Mouse (Mus musculus) 3134 (cell line): ENCODE measurements at regions not wholly inside any gene's neighbourhood (a gene's known extent, or its start where the extent isn't known, plus 50 kb on each side); places are given as distances from the start of the nearest gene placed in this dataset.

Experiments
- DNase-seq: peaks from one replicate; pipeline ENCODE4 v3.0.0-alpha.2; 2011; ENCODE audit warnings: low spot score; ENCODE audit not compliant: insufficient read length; ENCODE audit errors: extremely low read depth

DNA sequence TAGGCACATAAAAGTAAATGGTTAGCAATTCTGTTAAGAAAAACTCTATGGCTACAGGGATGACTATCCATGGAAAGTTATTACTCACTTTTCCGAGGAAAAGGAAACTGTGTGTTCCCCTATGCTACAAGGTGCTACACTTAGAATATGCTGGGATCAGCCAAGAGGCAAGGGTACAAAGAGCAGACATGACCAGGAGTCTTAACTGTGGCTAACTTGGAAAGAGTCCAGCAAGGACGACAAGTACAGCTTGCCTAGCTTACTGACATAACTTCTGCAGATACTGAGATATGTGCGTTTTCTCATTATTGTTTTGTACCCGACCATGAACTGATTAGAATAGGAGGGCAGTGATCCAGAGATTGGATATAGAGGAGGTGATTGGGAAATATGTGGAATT, 296.4 kb downstream of the Gm16223 start:
- DNase-seq: no peak

- DNase-seq: no peak
Observed at GRCm38 (mm10) chr5:42387959-42388358, 320.2 kb downstream of the Gm16223 start.

DNA sequence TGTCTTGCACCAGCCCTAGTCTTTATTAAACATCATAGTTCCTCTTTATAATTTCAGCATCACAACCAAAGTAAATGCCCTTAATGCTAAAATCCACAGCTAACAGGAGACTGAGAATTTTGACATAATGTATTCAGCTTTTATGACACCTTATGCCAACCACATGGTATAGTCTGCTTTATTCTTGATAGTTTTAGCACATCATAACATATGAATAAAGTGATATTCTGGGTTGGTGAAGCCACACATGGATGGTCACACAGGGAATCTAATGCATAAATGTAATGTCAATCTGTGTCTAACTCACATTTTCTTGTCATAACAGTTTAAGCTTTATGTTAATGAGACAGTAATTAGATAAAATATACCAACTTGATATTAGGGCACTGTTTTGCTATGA, 328.9 kb downstream of the Gm16223 start:
- DNase-seq: no peak

- no peak for DNase-seq
Observed at GRCm38 (mm10) chr5:42409981-42410380, 342.2 kb downstream of the Gm16223 start.

GRCm38 (mm10) chr5:42412296-42412695, 344.5 kb downstream of the Gm16223 start:
- DNase-seq: peak; percentile 1

DNA sequence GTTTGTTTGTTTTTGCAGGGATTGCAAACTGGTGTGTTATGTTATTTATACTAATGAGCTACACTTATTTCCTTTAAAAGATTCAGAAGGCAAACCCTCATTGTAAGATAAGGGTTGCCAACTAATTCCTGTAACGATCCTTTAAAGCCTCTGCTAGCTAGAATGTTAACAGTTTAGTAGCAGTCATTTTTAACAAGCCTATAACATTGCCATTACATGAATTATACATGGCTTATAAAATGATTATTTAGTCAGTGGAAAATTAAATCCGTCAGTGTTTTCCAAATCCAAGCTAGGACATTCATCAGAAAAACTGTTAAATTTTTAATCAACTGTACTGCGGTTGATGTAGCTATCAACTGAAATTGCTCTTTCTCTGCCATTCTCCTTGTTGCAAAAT, 358.1 kb downstream of the Gm16223 start:
- no peak for DNase-seq

- DNase-seq: no peak
Observed at GRCm38 (mm10) chr5:42433147-42433546, 365.4 kb downstream of the Gm16223 start.

DNA sequence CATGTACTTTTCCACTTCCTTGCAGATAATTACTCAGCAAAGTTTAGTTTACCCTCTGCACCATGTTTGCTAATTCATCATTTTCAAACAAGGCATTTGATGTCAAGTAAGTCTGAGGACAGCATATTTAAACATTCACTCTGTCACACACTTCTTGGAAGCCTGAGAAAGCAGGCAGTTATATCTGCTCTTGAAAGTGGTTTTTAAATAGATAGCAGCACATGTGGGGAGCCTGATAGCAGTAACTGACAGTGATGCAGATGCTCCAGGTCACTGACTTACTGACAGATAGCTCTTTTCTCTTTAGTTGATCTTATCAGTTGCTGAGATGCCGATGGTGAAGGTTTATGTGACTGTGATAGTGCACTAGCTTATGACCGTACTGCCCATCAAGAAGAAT, 380.9 kb downstream of the Gm16223 start:
- no peak for DNase-seq

DNA sequence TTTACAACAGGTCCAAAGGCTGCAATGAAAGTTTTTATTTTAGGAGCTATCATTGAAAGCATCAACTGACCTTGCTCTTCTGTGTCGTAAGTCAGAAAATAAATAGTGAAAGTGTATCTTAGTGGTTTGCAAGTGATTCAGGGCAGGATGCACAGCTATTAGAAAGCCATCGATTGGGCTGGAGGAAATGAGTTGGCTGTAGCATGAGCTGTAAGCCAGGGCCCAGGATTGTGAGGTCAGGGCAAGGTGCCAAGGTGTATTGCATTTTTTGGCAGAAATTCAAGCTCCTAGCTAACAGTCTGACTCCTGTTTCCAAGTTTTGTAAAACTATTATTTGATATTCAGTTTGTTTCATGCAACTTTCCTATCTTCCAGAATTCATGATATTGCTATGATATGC, 381.8 kb downstream of the Gm16223 start:
- no peak for DNase-seq

- no peak for DNase-seq
Observed at GRCm38 (mm10) chr5:42453707-42454106, 385.9 kb downstream of the Gm16223 start.

- no peak for DNase-seq
Observed at GRCm38 (mm10) chr5:42461195-42461594, 393.4 kb downstream of the Gm16223 start.

DNA sequence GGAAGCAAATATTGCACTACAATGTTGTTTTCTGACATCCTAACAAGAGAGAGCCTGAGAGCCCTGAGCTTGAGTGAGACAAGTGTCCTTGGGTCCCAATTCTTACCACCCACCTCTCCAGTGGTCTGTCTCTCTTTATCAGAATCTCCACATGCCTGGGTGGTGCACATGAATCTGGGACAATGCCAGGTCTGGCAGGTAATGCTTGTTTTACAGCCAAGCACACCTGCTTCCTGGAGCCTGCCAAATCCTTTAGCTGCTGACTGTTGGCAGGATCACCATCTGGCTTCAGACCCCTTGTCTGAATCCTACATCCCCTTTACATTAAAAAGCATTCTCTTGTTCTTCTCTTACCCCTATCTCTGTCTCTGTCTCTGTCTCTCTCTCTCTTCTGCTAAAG, 397.1 kb downstream of the Gm16223 start:
- DNase-seq: no peak

DNA sequence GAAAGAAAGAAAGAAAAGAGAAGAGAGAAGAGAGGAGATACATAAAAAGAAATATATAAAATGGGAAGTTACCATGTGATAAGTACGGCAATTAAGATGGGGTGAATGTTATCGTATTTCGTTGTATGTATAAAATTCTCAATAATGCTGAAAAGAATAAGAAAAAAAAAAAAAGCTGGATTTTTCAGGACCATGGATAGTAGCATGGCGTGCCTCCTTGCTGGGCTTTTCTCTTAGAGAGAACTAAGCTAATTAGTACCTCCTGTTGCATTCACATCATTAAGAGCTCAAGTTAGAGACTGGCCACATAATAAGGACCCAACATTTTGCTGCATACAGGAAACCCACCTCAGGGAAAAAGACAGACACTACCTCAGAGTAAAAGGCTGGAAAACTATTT, 405.7 kb downstream of the Gm16223 start:
- DNase-seq: no peak

- no peak for DNase-seq
Observed at GRCm38 (mm10) chr5:42502124-42502801, 434.5 kb downstream of the Gm16223 start.

GRCm38 (mm10) chr5:42502802-42503136, 435.0 kb downstream of the Gm16223 start:
- no peak for DNase-seq

GRCm38 (mm10) chr5:42509200-42509599, 441.4 kb downstream of the Gm16223 start:
- no peak for DNase-seq

- DNase-seq: no peak
Observed at GRCm38 (mm10) chr5:42523116-42524113, 455.7 kb downstream of the Gm16223 start.

DNA sequence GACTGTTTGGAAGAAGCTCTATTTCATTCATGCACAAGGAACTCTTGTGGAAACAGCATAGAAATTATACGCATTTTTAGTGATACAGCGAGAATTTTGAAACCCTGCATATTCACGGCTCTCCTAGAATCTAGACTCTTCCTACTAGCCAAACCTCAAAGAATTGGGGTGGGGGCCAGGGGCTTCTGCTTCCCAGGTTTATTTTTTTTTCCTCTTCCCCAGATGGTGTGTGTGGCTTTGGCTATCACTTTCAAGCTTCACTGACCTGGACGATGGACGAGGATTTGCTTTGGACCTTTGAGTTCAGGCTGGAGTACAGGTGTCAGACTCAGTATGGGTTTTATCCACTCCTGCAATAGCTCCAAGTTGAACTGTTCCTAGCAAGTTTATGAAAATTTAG, 457.7 kb downstream of the Gm16223 start:
- no peak for DNase-seq

DNA sequence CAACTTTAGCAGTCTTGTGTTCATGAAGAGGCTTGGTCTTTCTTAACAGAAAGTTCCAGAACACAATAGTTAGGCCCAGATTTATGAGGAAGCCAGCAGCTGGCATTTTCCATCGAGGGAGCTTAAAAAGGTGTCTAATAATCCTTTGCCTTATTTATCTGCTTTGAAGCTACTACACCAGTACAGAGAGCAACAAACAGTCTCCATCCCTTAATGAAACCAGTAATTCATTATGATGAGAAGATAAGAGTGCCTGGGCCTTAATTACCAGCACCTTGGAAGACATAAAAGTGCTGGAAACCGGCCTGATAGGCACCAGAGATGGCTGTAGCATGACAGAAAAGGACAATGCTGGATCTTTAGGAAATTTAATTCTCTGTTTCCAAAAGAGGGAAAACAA, 492.8 kb downstream of the Gm16223 start:
- DNase-seq: no peak

GRCm38 (mm10) chr5:42563406-42563805, 495.6 kb downstream of the Gm16223 start:
- no peak for DNase-seq

DNA sequence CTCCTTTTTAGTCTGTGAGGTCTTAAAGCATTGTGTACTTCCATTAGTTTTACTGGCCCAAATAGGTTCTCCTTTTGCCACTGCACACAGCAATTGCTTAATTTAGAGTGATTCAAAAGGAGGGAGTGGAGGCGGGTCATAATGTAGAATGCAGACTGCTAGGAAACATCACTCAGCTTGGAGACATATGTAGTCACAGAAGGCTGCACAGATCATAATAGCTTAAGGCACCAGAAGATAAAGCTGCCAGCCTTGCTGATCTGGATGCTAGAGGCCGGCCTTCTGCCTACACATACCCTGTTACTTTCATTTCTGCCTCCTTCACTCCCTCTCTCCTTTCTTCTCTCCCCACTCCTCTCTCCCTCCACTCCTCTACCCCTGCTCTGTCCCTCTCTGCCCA, 508.2 kb downstream of the Gm16223 start:
- DNase-seq: no peak
